Mouse (Mus musculus) spleen, postnatal 14 days (tissue): Measurements from ENCODE around the gene Rnaset2b.
"Not testable (repeated sequence)": the region's sequence is repeated elsewhere in the genome, so short reads cannot be mapped to it uniquely, and the experiment has no call there.

Experiments used
- DNase-seq, 2 experiments: peaks; one replicate each; pipeline ENCODE4 v3.0.0; 2021 to 2022; ENCODE audit warnings: low spot score in 2 of 2

Rnaset2b gene

DNA sequence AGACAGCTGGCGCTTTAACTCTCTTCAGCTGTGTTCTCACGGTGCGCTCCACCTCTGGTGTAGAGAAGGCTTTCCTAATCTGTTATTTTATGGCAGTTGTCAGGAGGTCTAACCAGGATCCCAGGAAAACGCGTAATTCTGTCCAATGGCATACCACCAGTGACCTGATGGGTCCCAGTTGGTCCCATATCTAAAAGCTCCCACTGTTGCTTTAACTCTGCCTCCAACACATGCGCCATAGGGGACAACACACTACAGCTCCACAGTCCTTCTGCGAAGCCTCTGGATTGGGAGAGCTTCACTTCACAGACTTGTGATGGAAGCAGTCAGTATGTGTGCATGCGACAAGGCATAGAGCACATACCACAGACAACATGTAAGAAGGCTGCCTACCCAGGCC is 9.7 kb downstream of the Rnaset2b start:
- not testable (repeated sequence) for DNase-seq

GRCm38 (mm10) chr17:6986118-6986517 is 15.7 kb downstream of the Rnaset2b start:
- not testable (repeated sequence) for DNase-seq

GRCm38 (mm10) chr17:6995504-6995903 is 25.1 kb downstream of the Rnaset2b start:
- not testable (repeated sequence) for DNase-seq

DNA sequence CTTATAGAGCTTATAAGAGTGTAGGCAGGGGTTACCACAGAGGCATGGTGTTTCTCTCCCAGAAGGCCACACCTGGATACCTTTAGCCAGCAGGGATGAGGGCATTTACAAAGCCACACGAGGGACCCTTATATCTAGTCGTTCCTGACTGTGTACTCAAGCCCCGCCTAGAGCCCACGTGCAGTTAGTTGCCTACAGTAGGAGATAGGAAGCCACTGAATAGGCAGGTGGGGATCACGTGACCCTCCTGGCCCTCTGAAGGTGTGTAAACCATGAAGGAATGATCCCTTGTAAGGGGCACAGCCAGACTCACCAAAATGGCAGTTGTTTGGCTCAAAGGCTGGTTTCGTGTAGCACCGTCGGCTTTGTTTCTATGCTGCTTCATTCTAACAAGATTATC is 26.4 kb downstream of the Rnaset2b start:
- not testable (repeated sequence) for DNase-seq

DNA sequence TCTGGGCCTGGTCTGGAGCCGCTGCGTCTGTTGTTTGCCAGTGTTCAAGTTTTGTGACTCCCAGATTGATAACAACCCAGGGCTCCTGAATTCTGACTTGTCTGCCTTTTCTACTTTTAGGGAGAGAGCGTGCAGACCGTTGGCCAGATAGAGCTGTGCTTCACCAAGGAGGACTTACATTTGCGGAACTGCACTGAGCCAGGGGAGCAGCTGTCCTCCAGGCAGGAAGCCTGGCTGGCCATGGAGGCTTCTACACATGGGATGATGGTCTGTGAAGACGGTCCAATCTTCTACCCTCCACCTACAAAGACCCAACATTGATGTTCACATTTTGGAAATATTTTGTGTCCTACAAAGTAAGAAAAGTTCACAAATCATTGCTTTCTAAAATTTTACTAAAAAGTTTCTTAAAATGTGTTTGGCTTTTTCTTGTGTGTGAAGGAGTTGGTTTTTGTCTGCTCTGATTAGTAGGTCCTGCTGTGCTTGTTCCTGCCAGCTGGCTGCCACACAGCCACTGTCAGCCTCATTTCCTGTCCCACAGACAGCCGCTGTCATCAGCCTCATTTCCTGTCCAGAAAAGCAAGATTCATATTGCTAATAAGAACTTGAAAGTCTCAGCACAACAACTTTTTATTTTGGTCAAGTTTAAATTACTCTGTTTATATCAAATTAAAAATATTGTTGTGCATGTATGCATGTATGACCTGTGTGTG is 27.5 kb downstream of the Rnaset2b start:
- DNase-seq = not testable (repeated sequence)

GRCm38 (mm10) chr17:7001790-7002585 is 31.6 kb downstream of the Rnaset2b start:
- DNase-seq = not testable (repeated sequence)

DNA sequence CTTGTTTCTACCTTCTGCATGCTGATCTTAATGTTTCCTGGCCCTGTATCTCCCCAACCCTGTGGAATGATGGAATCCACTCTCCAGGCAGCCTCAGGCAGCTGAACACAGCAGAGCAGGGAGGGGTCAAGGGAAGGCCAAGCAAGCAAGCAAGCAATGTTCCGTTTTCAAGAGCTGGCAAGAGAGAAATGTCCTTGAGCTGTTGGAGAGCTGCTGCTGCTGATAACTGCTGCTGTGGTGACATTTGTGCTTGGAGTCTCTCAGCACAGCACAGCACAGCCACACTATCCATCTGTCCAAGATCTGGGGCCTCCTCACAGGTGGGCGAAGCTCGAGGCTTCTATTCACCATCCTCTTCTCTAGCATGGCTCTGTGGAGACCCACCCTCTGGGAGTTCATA is 33.0 kb downstream of the Rnaset2b start:
- not testable (repeated sequence) for DNase-seq

GRCm38 (mm10) chr17:7005646-7006045 is 35.2 kb downstream of the Rnaset2b start:
- DNase-seq = not testable (repeated sequence)

- not testable (repeated sequence) for DNase-seq
Measured at GRCm38 (mm10) chr17:7008885-7009284, 38.5 kb downstream of the Rnaset2b start.

- DNase-seq = not testable (repeated sequence)
Measured at GRCm38 (mm10) chr17:7009440-7009839, 39.0 kb downstream of the Rnaset2b start.

DNA sequence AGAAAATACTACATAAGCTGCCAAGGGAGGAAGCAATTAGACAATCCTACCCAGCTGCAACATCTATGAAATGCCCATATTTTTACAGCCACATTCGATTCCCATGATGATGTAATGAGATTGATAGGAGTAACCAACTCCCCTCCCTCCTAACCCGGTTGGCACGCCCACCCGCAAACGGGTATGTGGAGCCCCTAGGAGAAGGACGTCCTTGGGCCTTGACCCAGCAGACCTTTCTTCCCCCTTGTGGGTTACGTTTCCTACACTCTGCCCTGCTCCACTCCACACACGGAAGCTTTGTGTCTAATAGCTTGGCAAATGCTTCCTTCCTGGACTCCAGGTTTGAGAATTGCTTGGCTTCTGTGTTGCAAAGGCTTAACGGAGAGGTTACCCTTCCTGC is 39.5 kb downstream of the Rnaset2b start:
- DNase-seq = not testable (repeated sequence)

DNA sequence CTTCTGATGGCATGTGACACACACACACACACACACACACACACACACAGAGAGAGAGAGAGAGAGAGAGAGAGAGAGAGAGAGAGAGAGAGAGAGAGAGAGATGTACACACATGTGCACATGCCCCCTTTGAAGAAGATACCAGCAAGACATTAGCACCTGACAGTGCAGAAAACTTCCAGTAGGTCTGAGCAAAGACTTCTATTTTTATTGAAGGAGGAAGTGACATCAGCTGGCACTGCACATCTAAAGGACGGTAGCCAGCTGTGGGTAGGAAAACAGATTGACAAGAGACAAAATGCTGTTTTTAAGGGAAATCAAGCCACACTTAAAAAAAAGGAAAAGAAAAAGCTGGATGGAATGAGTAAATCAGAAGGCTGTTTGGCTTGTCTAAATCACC is 43.8 kb downstream of the Rnaset2b start:
- not testable (repeated sequence) for DNase-seq

DNA sequence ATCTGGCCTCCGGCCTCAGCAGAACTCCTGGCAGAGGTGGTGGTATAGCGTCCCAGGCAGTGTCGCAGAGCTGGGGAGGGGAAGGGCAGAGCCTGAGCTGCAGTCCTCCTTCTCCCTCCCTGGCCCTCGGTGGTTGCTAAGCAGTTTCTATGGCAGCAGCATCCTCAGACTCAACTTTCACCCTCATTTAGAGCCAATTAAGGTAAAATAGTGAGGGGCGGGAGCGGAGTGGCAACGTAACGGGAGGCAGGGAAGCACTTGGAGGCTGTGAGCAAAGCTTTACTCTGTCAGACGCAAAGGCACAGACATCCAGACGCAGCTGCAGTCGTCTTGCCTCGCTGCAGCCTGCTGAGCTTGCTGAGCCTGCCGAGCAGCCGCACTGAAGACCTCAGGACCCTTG is 54.8 kb downstream of the Rnaset2b start, which contains the start of gene Gm1604a:
Gene Gm1604a, plus strand, starts transcription at position 312 of the 400 bp plus-strand sequence.
- not testable (repeated sequence) for DNase-seq

- DNase-seq = not testable (repeated sequence)
Measured at GRCm38 (mm10) chr17:7025764-7026346, 55.4 kb downstream of the Rnaset2b start.

- not testable (repeated sequence) for DNase-seq
Measured at GRCm38 (mm10) chr17:7030204-7030603, 59.8 kb downstream of the Rnaset2b start.

GRCm38 (mm10) chr17:7030622-7031174 is 60.3 kb downstream of the Rnaset2b start:
- DNase-seq = not testable (repeated sequence)

DNA sequence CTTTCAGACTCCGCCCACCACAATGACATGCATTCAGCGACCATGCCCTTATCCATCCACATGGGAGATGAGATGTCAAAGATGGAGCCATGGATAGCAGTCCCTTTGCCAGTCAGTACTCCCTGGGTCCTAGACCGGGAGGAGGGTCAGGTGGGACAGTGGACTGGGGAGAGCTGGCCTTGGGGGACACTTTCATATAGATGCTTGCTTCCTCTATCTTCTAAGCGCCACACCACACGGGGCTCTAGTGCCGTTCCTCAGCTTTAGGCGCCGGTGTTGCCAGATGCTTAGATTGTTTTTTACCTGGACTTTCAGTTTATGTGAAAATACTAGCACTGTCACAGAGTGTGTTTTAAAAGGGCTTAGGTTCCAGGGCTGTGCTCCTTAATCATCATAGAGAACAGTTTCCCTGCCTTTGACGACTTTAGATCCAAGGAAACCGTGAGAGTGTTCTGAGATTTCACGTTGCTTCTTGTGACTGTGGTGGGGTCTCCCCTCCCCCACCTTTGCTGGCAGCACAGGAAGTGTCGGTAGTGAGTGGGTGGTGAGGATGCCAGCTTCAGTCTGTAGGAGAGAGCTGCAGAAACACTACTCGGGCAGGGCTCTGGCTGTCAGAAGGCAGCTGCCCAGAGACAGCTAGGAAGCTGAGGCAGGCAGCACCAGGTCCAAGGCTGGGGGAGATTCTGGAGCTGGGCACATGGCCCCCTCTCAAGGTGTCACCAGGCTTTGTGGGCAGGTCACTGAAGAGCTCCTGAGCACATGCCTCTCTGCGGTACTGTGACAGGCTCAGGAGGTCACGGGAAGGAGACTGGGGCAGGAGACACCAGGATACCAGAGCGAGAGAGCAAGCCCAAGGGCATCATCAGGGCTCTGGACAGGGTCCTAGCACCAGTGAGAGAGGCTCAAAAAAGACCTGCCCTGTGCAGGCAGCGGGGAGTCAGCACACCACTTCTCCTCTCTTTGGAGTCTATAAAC is 63.0 kb downstream of the Rnaset2b start:
- DNase-seq = not testable (repeated sequence)
